In the genomic region with DNA sequence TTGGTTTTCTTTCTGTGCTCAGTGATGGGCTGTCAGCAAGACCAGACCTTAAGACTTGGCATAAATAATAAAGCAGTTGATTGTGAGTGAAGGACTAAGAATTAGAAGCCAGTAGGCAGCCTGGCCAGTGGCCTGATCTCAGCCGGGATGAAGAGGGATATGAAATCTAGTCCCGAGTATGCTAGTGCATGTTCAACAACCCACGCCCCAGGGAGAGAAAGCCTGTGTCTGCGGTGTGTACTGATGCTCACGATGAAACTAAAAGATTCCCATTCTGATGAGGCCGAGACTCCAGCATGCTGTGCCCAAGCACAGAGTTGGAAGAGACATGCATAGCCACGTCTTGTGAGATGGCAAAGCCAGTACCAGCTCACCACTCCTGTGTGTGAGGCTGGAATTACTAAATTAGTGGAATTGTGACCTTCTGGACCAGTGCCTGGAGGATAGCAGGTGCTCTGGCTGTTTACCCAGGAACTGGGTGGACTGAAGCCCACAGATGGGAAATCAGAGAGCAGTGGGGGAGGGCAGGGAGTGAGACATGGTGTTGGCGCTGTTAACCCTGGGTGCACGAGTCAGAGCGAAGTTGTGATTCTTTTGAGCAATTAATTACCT, we compare ENCODE assay signal across 11 mouse cellular contexts. TPM values are rescaled to one million over a fixed set of nuclear protein-coding genes. Genes with fewer than 3 reads are reported as not detected.
DNase-seq lines count a peak whose midpoint lies in the region; ATAC-seq and TF ChIP-seq lines count a peak whose summit lies in the region.
"Had no signal": no experiment of that assay in that cellular context is flagged by ENCODE, and none has a peak within 500 bp of the region (broad histone marks: within the 10 kb centered on the region; RNA-seq: fewer than 3 reads in every experiment).

No protein-coding gene starts in this region.

- peaks cover 14% of the 10 kb centered on the region for H3K4me1 ChIP-seq in forebrain, embryonic 15.5 days
- H3K4me1 ChIP-seq in forebrain, embryonic 10.5 days = no peaks in the 10 kb centered on the region
- no peaks in the 10 kb centered on the region for H3K4me1 ChIP-seq in liver, postnatal 0 days (ENCODE audit: insufficient read depth)
- no peaks in the 10 kb centered on the region for H3K4me1 ChIP-seq in liver, embryonic 12.5 days
- peaks cover 20% of the 10 kb centered on the region; the same call in 1 of the 2 replicates for H3K4me1 ChIP-seq in small intestine, adult 2 months (ENCODE audit: control insufficient read depth, insufficient read depth, insufficient read length, low read length)
- no peaks in the 10 kb centered on the region for H3K4me1 ChIP-seq in heart, embryonic 11.5 days (ENCODE audit: control insufficient read depth, insufficient read depth, low read length)

- no peak overlapping the region; the same call in 1 of the 2 replicates for H3K27ac ChIP-seq in forebrain, embryonic 15.5 days (replicated peaks)
- H3K27ac ChIP-seq in forebrain, embryonic 10.5 days = no peak overlapping the region
- H3K27ac ChIP-seq in liver, postnatal 0 days (ENCODE audit: low read depth) = no peak overlapping the region
- no peak overlapping the region for H3K27ac ChIP-seq in liver, embryonic 12.5 days
- peak overlapping the region; percentile 20 for H3K27ac ChIP-seq in small intestine, adult 2 months (ENCODE audit: insufficient read depth, low read depth, low read length)
- no peak overlapping the region for H3K27ac ChIP-seq in heart, embryonic 11.5 days (ENCODE audit: low read depth, low read length)
- H3K27ac ChIP-seq: neural tube, embryonic 12.5 days had no signal

- H3K4me3 ChIP-seq in forebrain, embryonic 15.5 days = no peak overlapping the region
- no peak overlapping the region for H3K4me3 ChIP-seq in forebrain, embryonic 10.5 days
- no peak overlapping the region for H3K4me3 ChIP-seq in liver, postnatal 0 days (ENCODE audit: low read depth, low read length)
- H3K4me3 ChIP-seq in liver, embryonic 12.5 days = no peak overlapping the region
- no peak overlapping the region for H3K4me3 ChIP-seq in small intestine, adult 2 months (ENCODE audit: low read depth, low read length)
- H3K4me3 ChIP-seq in heart, embryonic 11.5 days (ENCODE audit: low read depth, low read length) = no peak overlapping the region
- H3K4me3 ChIP-seq: neural tube, embryonic 12.5 days had no signal

- H3K4me2 ChIP-seq in forebrain, embryonic 15.5 days (replicated peaks) = no peak overlapping the region
- H3K4me2 ChIP-seq in liver, postnatal 0 days (ENCODE audit: low read depth, low read length) = no peak overlapping the region
- H3K4me2 ChIP-seq in liver, embryonic 12.5 days = no peak overlapping the region
- H3K4me2 ChIP-seq in heart, embryonic 11.5 days = no peak overlapping the region
- H3K4me2 ChIP-seq: neural tube, embryonic 12.5 days had no signal

- ATAC-seq in forebrain, embryonic 15.5 days (replicated peaks) = 0 out of 2 replicates have a peak, but pooled peaks have one; percentile 26
- no peak for ATAC-seq in liver, postnatal 0 days
- no peak for ATAC-seq in liver, embryonic 12.5 days
- ATAC-seq in heart, embryonic 11.5 days (replicated peaks; ENCODE audit: insufficient number of reproducible peaks, low FRiP score, low TSS enrichment) = no peak

- H3K36me3 ChIP-seq in forebrain, embryonic 15.5 days = no peaks in the 10 kb centered on the region
- H3K36me3 ChIP-seq in forebrain, embryonic 10.5 days (replicated peaks) = no peaks in the 10 kb centered on the region
- no peaks in the 10 kb centered on the region for H3K36me3 ChIP-seq in liver, postnatal 0 days (replicated peaks; ENCODE audit: insufficient read depth, low read length)
- no peaks in the 10 kb centered on the region for H3K36me3 ChIP-seq in liver, embryonic 12.5 days
- no peaks in the 10 kb centered on the region for H3K36me3 ChIP-seq in small intestine, adult 2 months (ENCODE audit: control insufficient read depth, insufficient read depth, low read length)
- no peaks in the 10 kb centered on the region for H3K36me3 ChIP-seq in heart, embryonic 11.5 days (ENCODE audit: control insufficient read depth, insufficient read depth, low read length)
- H3K36me3 ChIP-seq: neural tube, embryonic 12.5 days had no signal

- WGBS in forebrain, embryonic 15.5 days = 70% methylated on average over 10 of the region's 10 CpGs
- 90% methylated on average over 10 of the region's 10 CpGs for WGBS in forebrain, embryonic 10.5 days
- 68% methylated on average over 10 of the region's 10 CpGs for WGBS in liver, postnatal 0 days (ENCODE audit: insufficient replicate concordance)
- 68% methylated on average over 10 of the region's 10 CpGs for WGBS in liver, embryonic 12.5 days (ENCODE audit: insufficient replicate concordance)
- 27% methylated on average over 10 of the region's 10 CpGs for WGBS in small intestine, adult 2 months
- WGBS in heart, embryonic 11.5 days (ENCODE audit: insufficient replicate concordance) = 71% methylated on average over 10 of the region's 10 CpGs

- TF ChIP-seq EP300 in liver, postnatal 0 days (IDR thresholded peaks at IDR 0.05; ENCODE audit: low read depth) = no peak

- no peak overlapping the region for H3K9ac ChIP-seq in forebrain, embryonic 15.5 days (replicated peaks)
- H3K9ac ChIP-seq in liver, postnatal 0 days (replicated peaks) = no peak overlapping the region
- H3K9ac ChIP-seq in liver, embryonic 12.5 days = no peak overlapping the region
- no peak overlapping the region for H3K9ac ChIP-seq in heart, embryonic 11.5 days (ENCODE audit: low read depth, low read length)
- H3K9ac ChIP-seq: neural tube, embryonic 12.5 days had no signal

- H3K27me3 ChIP-seq in forebrain, embryonic 15.5 days = no peaks in the 10 kb centered on the region
- no peaks in the 10 kb centered on the region for H3K27me3 ChIP-seq in forebrain, embryonic 10.5 days (ENCODE audit: poor library complexity, severe bottlenecking)
- H3K27me3 ChIP-seq in liver, postnatal 0 days (ENCODE audit: insufficient read depth, low read length) = no peaks in the 10 kb centered on the region
- H3K27me3 ChIP-seq in liver, embryonic 12.5 days (replicated peaks) = no peaks in the 10 kb centered on the region
- H3K27me3 ChIP-seq in small intestine, adult 2 months (ENCODE audit: control insufficient read depth, insufficient read depth, low read length) = no peaks in the 10 kb centered on the region
- no peaks in the 10 kb centered on the region for H3K27me3 ChIP-seq in heart, embryonic 11.5 days (ENCODE audit: control insufficient read depth, insufficient read depth, low read length)
- H3K27me3 ChIP-seq: neural tube, embryonic 12.5 days had no signal

- no peaks in the 10 kb centered on the region for H3K9me3 ChIP-seq in forebrain, embryonic 15.5 days
- H3K9me3 ChIP-seq in forebrain, embryonic 10.5 days = no peaks in the 10 kb centered on the region
- H3K9me3 ChIP-seq in liver, postnatal 0 days (ENCODE audit: low read length) = no peaks in the 10 kb centered on the region
- H3K9me3 ChIP-seq in liver, embryonic 12.5 days (replicated peaks) = no peaks in the 10 kb centered on the region
- H3K9me3 ChIP-seq in heart, embryonic 11.5 days (replicated peaks; ENCODE audit: control insufficient read depth, low read length) = no peaks in the 10 kb centered on the region
- H3K9me3 ChIP-seq: neural tube, embryonic 12.5 days had no signal

- TF ChIP-seq POLR2A in small intestine, adult 2 months (IDR thresholded peaks at IDR 0.05; ENCODE audit: low read depth, low read length) = no peak

- no peak for DNase-seq in forebrain, embryonic 10.5 days (ENCODE audit: extremely low spot score, low spot score)
- peak; percentile 16 for DNase-seq in liver, postnatal 0 days
- DNase-seq in gastrocnemius, postnatal 10 days = peak; percentile 51
- DNase-seq in spleen, adult 12 weeks (ENCODE audit: low spot score) = no peak
- DNase-seq: lung, postnatal 4 days had no signal

- no peak for TF ChIP-seq CTCF in liver, postnatal 0 days (IDR thresholded peaks at IDR 0.05; ENCODE audit: low read depth)
- TF ChIP-seq CTCF in small intestine, adult 2 months (IDR thresholded peaks at IDR 0.05; ENCODE audit: extremely low read depth, insufficient read length, insufficient replicate concordance, low read depth, low read length) = no peak

RNA-seq across cellular contexts. Expression of gene Tox3, which starts 23.6 kb away (rescaled TPM):
- 32.4 and 35.0 TPM in 2 replicates for polyA plus RNA-seq in forebrain, embryonic 15.5 days (2015; fragmentation: Nextera tagmentation; extraction: Ambion mirVana)
- 10.5 and 11.8 TPM in 2 replicates for polyA plus RNA-seq in forebrain, embryonic 10.5 days (2016; fragmentation: Nextera tagmentation; extraction: Ambion mirVana)
- polyA plus RNA-seq in liver, postnatal 0 days (2015; fragmentation: Nextera tagmentation; extraction: Ambion mirVana) = 0.06 and 0.09 TPM in 2 replicates
- polyA plus RNA-seq in liver, embryonic 12.5 days (2016; fragmentation: Nextera tagmentation; extraction: Ambion mirVana) = 0.54 and 0.76 TPM in 2 replicates
- total RNA-seq in gastrocnemius, postnatal 10 days (2021) = under 1 TPM; 0.54 to 0.95 TPM
- 9.8 and 19.4 TPM in 2 replicates for polyA plus RNA-seq in small intestine, adult 2 months (2012; rRNA removed)
- polyA plus RNA-seq in heart, embryonic 11.5 days (2014; fragmentation: Nextera tagmentation; extraction: Ambion mirVana) = 9.9 and 10.1 TPM in 2 replicates
- polyA plus RNA-seq: C2C12 had no signal

Comparison
In these comparisons a context has a peak if more than half of its experiments do, and no peak if none do; other contexts are left out.
1. DNase-seq: peak in liver, postnatal 0 days (single experiment) and gastrocnemius, postnatal 10 days (single experiment); none in forebrain, embryonic 10.5 days (single experiment) and spleen, adult 12 weeks (single experiment).